Mouse (Mus musculus) testis, adult 2 months (tissue): ENCODE data around the gene Vdr. TPM values are rescaled to one million over a fixed set of nuclear protein-coding genes. Genes with fewer than 3 reads are reported as not detected.

Experiments used
- H3K27ac ChIP-seq: fragments of 200-500 bp; 2 replicates; pipeline ENCODE4 v1.5.1; 2012; ENCODE audit warnings: low read depth, low read length; ENCODE audit not compliant: control insufficient read depth, insufficient read depth
- H3K27me3 ChIP-seq: fragments of 200-500 bp; 2 replicates; pipeline ENCODE4 v1.6.1; 2012; ENCODE audit warnings: mild to moderate bottlenecking, low read length, moderate library complexity; ENCODE audit not compliant: control insufficient read depth, insufficient read depth
- H3K36me3 ChIP-seq: fragments of 200-500 bp; 2 replicates; pipeline ENCODE4 v1.6.1; 2012; ENCODE audit warnings: mild to moderate bottlenecking, low read length; ENCODE audit not compliant: control insufficient read depth, insufficient read depth
- H3K4me1 ChIP-seq: fragments of 200-500 bp; 2 replicates; pipeline ENCODE4 v1.6.1; 2012; ENCODE audit warnings: low read length; ENCODE audit not compliant: control insufficient read depth, insufficient read depth
- H3K4me3 ChIP-seq: fragments of 200-500 bp; 2 replicates; pipeline ENCODE4 v1.5.1; 2012; ENCODE audit warnings: low read depth, mild to moderate bottlenecking, low read length, moderate library complexity, mixed read lengths; ENCODE audit not compliant: control insufficient read depth
- CTCF ChIP-seq: fragments of 200-500 bp; IDR thresholded peaks from 2 replicates; pipeline ENCODE4 v1.5.1; 2012; ENCODE audit warnings: low read depth, mild to moderate bottlenecking, inconsistent platforms, low read length, moderate library complexity; ENCODE audit not compliant: control insufficient read depth, insufficient read depth, insufficient replicate concordance
- POLR2A ChIP-seq: fragments of 200-500 bp; IDR thresholded peaks from 2 replicates; pipeline ENCODE4 v1.6.1; 2012; ENCODE audit warnings: low read depth, mild to moderate bottlenecking, inconsistent platforms, low read length, moderate library complexity; ENCODE audit not compliant: control insufficient read depth
- polyA plus RNA-seq: library from polyadenylated mRNA; depleted of rRNA; stranded (reverse); fragments of >200 nt; gene quantifications from 2 replicates; pipeline ENCODE4 v1.2.3, GENCODE M21; 2012

The Vdr gene
- polyA plus RNA-seq, 1 experiment: 5.7 TPM

DNA sequence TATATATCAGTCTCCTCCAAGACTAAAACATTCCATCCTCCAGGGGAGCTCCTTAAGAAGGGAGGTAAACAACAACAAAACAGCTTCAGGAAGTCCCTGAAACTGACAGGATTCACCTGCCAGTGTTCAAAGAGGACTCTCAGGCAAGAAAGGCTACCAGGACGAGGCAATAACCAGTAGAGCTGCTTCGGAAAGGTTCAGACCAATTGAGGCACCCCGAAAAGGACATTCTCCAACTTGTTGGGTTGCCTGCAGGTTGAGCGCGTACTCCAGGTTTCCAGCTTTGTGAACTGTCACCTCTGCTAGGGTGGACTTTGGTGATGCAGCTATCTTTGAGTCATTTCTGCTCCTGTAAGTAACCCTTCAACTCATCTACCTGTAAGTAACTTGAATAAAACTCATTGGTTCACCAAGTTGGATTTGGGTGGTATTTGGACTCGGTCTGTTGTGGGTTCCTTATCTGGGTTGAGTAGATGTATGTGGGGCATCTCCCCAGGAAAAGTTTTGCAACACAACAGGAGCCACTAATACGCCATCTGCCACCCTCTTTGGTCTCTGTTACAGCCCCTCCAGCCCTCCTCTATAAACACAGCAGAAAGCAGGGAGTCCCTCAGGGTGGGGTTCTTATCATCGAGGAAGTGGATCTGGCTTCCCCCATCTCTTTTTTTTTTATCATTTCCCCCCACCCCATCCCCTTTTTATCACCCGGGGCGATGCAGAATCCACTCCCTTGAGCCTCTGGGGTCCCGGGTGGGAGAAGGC lies 64.1 kb downstream of the Vdr start:
- H3K27ac ChIP-seq: no peak overlapping the region
- H3K4me3 ChIP-seq: no peak overlapping the region
- no peaks in the 10 kb centered on the region for H3K36me3 ChIP-seq
- TF ChIP-seq CTCF: no peak
- TF ChIP-seq POLR2A: no peak
- peaks cover 8% of the 10 kb centered on the region for H3K4me1 ChIP-seq
- H3K27me3 ChIP-seq: no peaks in the 10 kb centered on the region

DNA sequence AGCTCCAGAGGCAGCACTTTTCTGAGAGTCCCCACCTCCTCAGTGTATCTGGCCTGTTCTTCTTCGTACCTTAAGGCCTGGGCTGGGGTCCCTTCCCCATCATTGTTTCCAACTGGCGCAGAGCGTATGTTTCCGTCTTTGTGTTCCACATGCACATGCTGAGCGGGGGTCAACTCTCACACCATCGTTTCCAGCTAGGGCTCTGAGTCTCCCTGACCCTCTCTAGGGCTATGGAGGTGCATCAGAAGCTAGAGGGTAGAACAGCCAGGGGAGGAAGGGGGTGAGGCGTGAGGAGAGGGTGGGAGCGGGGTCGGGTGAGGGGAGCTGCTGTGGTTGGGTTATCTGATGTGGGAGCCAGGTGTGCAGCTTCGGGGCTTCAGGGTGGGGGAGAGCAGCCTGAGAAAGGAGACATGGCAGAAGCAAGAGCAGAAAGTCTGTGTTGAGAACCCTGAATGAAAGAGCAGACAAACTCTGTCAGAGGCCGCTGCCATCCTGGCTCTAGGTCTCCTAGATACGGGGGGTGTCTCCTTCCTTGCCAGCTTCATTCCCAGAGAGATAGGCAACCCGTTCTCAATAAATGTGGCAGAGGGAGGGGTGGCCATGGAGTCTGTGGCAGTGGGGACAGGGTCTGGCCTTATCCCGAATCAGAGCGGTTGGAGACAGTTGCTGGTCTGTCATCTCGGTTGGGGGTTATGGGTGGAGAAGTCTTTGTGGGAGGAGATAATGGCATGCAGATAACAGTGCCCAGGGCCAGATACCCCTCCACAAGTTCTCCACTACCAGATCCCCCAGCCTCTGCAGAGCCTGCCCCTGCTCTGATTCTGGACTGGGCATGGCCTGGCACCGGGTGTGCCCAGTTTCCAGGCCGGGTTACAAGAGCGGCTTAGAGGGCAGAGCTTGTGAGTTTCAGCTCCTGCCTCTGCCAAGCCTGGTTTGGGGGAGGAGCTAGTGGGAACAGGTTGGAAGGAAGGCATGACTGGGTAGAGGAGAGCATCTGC lies 66.1 kb downstream of the Vdr start, which contains the start of gene Hdac7:
Gene Hdac7, minus strand, starts transcription at position 466 of the 998 bp plus-strand sequence.
- no peaks in the 10 kb centered on the region for H3K36me3 ChIP-seq
- no peak within 1 kb of the TSS for H3K4me3 ChIP-seq
- no peak within 1 kb of the TSS for H3K27ac ChIP-seq
- peaks cover 10% of the 10 kb centered on the region for H3K4me1 ChIP-seq
- TF ChIP-seq POLR2A (no peak), CTCF (no peak)
- H3K27me3 ChIP-seq: no peaks in the 10 kb centered on the region

DNA sequence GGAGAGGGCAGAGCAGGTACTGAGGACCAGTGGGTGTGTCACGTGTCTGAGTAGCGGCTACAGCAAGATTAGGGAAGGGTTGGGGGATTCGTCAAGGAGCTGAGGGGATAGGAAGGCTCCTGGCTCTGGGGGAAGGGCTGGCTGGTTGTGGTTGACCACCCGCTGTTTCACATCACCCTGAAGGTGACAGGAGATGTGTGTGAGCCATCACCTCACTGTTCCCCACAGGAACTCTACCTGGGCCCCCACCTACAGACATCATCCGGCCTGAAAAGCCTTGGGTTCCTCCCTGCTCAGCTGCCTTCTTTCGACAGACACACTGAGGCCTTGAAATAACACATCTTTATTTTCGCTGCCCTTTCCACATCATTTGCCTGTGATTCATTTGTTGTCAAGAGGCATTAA lies 67.2 kb downstream of the Vdr start:
- H3K36me3 ChIP-seq: no peaks in the 10 kb centered on the region
- no peaks in the 10 kb centered on the region for H3K27me3 ChIP-seq
- H3K27ac ChIP-seq: no peak overlapping the region
- TF ChIP-seq POLR2A: no peak
- no peak for TF ChIP-seq CTCF
- H3K4me1 ChIP-seq: peaks cover 9% of the 10 kb centered on the region; the same call in 1 of the 2 replicates
- H3K4me3 ChIP-seq: no peak overlapping the region

DNA sequence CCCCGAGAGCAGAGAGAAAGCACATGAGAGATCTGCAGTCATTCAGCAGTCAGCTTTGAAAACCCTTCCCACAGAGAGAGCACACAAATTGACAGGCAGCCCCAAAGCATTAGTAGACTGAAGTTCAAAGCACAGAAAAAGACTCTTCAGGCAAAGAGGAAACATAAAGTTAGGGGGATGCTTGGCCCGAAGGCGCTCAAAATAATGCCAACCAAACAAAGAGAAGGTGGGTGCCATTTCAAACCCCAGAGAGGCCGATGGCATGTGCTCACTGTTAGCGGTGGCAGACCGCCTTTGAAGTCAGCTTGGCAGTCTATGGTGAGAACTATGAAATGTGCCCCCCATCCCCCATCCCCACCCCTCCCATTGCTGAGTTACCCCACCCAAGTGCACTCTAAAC lies 68.4 kb downstream of the Vdr start:
- H3K27ac ChIP-seq: no peak overlapping the region
- H3K27me3 ChIP-seq: no peaks in the 10 kb centered on the region
- TF ChIP-seq CTCF (no peak), POLR2A (no peak)
- H3K36me3 ChIP-seq: no peaks in the 10 kb centered on the region
- peaks cover 11% of the 10 kb centered on the region; the same call in 1 of the 2 replicates for H3K4me1 ChIP-seq
- H3K4me3 ChIP-seq: no peak overlapping the region

DNA sequence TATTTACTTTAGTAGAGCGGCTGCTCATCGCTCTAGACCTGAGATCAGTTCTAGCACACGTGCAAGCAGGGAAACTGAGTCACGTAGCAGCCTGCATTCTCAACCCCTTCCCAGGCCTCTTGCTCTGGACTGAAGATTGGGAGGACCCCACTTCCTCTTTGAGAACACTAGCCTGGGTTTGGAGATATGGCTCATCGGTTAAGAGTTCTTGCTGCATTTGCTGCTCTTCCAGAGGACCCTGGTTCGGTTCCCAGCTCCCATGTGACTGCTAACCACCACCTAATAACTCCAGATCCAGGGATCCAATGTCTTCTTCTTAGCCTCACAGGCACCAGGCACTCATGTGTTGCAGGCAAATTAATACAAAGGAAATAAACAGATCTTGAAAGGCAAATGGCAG lies 69.0 kb downstream of the Vdr start:
- Histone ChIP-seq H3K36me3 (no peaks in the 10 kb centered on the region), H3K27ac (no peak overlapping the region), H3K4me1 (peaks cover 11% of the 10 kb centered on the region; the same call in 1 of the 2 replicates), H3K4me3 (no peak overlapping the region), H3K27me3 (no peaks in the 10 kb centered on the region)
- TF ChIP-seq POLR2A: no peak

DNA sequence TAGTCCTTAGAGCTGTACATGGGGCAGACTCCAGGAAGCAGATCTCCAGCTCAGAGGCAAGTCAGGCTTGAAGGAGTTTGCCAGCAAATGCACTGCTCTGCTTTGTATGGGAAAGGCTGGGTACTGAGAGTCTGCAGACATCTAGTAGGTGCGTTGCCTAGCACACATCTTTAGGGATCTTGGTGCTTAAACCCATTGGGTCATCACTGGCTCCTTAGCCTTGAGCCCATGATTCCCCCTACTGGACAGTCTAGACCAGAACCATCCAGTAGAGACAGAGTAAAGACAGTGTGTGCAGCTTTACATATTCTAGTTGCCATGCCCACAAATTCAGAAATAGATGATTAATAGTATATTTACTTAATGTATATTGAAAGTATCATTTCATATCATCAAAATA lies 69.6 kb downstream of the Vdr start:
- H3K27ac ChIP-seq: no peak overlapping the region; the same call in 1 of the 2 replicates
- H3K4me3 ChIP-seq: no peak overlapping the region
- peaks cover 11% of the 10 kb centered on the region; the same call in 1 of the 2 replicates for H3K4me1 ChIP-seq
- H3K27me3 ChIP-seq: no peaks in the 10 kb centered on the region
- H3K36me3 ChIP-seq: no peaks in the 10 kb centered on the region
- TF ChIP-seq POLR2A (no peak), CTCF (no peak)

DNA sequence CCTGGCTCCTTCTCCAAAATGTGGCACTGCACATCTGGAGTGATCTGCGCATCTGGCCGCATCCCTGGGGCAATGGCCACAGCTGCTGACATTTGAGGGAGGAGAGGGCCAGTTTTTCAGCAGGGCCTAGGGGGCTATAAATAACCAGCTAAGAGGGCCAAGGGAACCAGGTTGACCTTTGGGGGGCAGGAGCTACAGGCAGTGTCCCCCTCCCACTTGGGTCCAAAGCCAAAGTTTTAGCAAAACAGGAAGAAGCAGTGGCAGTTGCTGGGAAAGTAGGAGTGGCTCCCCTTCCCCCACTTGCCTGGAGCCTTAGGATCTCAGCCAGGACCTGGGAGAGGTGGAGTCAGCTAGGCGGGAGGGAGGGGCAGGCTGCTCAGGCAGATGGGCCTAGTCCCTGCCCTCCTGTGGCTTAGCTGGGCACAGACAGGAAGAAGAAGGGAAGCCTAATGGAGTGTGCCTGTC lies 70.4 kb downstream of the Vdr start:
- Histone ChIP-seq H3K27ac (peak overlapping the region; percentile 19), H3K27me3 (no peaks in the 10 kb centered on the region), H3K4me1 (peaks cover 11% of the 10 kb centered on the region; the same call in 1 of the 2 replicates), H3K4me3 (no peak overlapping the region), H3K36me3 (no peaks in the 10 kb centered on the region)
- TF ChIP-seq CTCF (no peak; the same call in 1 of the 2 replicates), POLR2A (no peak)
